ENCODE assay signal across 19 mouse cellular contexts in genomic region chr17:35174201-35174977, GRCm38 (mm10). TPM values are rescaled to one million over a fixed set of nuclear protein-coding genes. Genes with fewer than 3 reads are reported as not detected.
A peak's percentile ranks its signal among the peaks of the same experiment; 100 is the strongest.
DNase-seq lines count a peak whose midpoint lies in the region; ATAC-seq and TF ChIP-seq lines count a peak whose summit lies in the region.
"Had no signal": no experiment of that assay in that cellular context is flagged by ENCODE, and none has a peak within 500 bp of the region (broad histone marks: within the 10 kb centered on the region; RNA-seq: fewer than 3 reads in every experiment).

No protein-coding gene starts in this region.

- H3K27me3 ChIP-seq in embryonic facial prominence, embryonic 12.5 days: no peaks in the 10 kb centered on the region
- H3K27me3 ChIP-seq in embryonic facial prominence, embryonic 10.5 days (replicated peaks; ENCODE audit: low read depth, poor library complexity, severe bottlenecking): no peaks in the 10 kb centered on the region
- H3K27me3 ChIP-seq in megakaryocyte, embryonic 14.5 days (replicated peaks): no peaks in the 10 kb centered on the region
- H3K27me3 ChIP-seq in embryonic facial prominence, embryonic 13.5 days: no peaks in the 10 kb centered on the region
- H3K27me3 ChIP-seq in small intestine, adult 2 months (ENCODE audit: control insufficient read depth, insufficient read depth, low read length): no peaks in the 10 kb centered on the region

- no peak for ATAC-seq in embryonic facial prominence, embryonic 12.5 days (ENCODE audit: insufficient number of reproducible peaks, insufficient read depth, low FRiP score, low TSS enrichment)
- ATAC-seq in megakaryocyte, adult 5-6 weeks (ENCODE audit: poor library complexity, severe bottlenecking): no peak
- no peak for ATAC-seq in embryonic facial prominence, embryonic 13.5 days (ENCODE audit: insufficient number of reproducible peaks, insufficient read depth, low FRiP score, low TSS enrichment, low read depth)
- ATAC-seq: hindbrain, embryonic 16.5 days; midbrain, embryonic 13.5 days had no signal

- no peak for TF ChIP-seq POLR2A in small intestine, adult 2 months (IDR thresholded peaks at IDR 0.05; ENCODE audit: low read depth, low read length)

- H3K36me3 ChIP-seq in embryonic facial prominence, embryonic 12.5 days: no peaks in the 10 kb centered on the region
- H3K36me3 ChIP-seq in embryonic facial prominence, embryonic 10.5 days (replicated peaks): no peaks in the 10 kb centered on the region
- peaks cover 9% of the 10 kb centered on the region for H3K36me3 ChIP-seq in megakaryocyte, embryonic 14.5 days (replicated peaks; ENCODE audit: low read length)
- H3K36me3 ChIP-seq in embryonic facial prominence, embryonic 13.5 days: no peaks in the 10 kb centered on the region
- H3K36me3 ChIP-seq in small intestine, adult 2 months (ENCODE audit: control insufficient read depth, insufficient read depth, low read length): no peaks in the 10 kb centered on the region
- H3K36me3 ChIP-seq: midbrain, embryonic 13.5 days had no signal

- no peak overlapping the region for H3K4me2 ChIP-seq in embryonic facial prominence, embryonic 12.5 days (replicated peaks)
- no peak overlapping the region for H3K4me2 ChIP-seq in embryonic facial prominence, embryonic 13.5 days
- H3K4me2 ChIP-seq: midbrain, embryonic 13.5 days had no signal

- no peaks in the 10 kb centered on the region for H3K9me3 ChIP-seq in embryonic facial prominence, embryonic 12.5 days
- H3K9me3 ChIP-seq in embryonic facial prominence, embryonic 10.5 days: no peaks in the 10 kb centered on the region
- H3K9me3 ChIP-seq in megakaryocyte, embryonic 14.5 days: no peaks in the 10 kb centered on the region
- no peaks in the 10 kb centered on the region for H3K9me3 ChIP-seq in embryonic facial prominence, embryonic 13.5 days
- H3K9me3 ChIP-seq: midbrain, embryonic 13.5 days had no signal

- no peak overlapping the region for H3K4me3 ChIP-seq in embryonic facial prominence, embryonic 12.5 days
- H3K4me3 ChIP-seq in embryonic facial prominence, embryonic 10.5 days: no peak overlapping the region
- H3K4me3 ChIP-seq in megakaryocyte, embryonic 14.5 days (replicated peaks): peak overlapping the region; percentile 19
- no peak overlapping the region for H3K4me3 ChIP-seq in embryonic facial prominence, embryonic 13.5 days
- no peak overlapping the region for H3K4me3 ChIP-seq in small intestine, adult 2 months (ENCODE audit: low read depth, low read length)
- H3K4me3 ChIP-seq: heart, adult 2 months; midbrain, embryonic 13.5 days had no signal

- no peaks in the 10 kb centered on the region for H3K4me1 ChIP-seq in embryonic facial prominence, embryonic 12.5 days
- H3K4me1 ChIP-seq in embryonic facial prominence, embryonic 10.5 days: no peaks in the 10 kb centered on the region
- H3K4me1 ChIP-seq in megakaryocyte, embryonic 14.5 days: peaks cover 52% of the 10 kb centered on the region
- H3K4me1 ChIP-seq in embryonic facial prominence, embryonic 13.5 days: peaks cover 15% of the 10 kb centered on the region
- H3K4me1 ChIP-seq in small intestine, adult 2 months (ENCODE audit: control insufficient read depth, insufficient read depth, insufficient read length, low read length): peaks cover 18% of the 10 kb centered on the region
- H3K4me1 ChIP-seq: midbrain, embryonic 13.5 days had no signal

- no peak for DNase-seq in embryonic facial prominence, embryonic 10.5 days (ENCODE audit: low spot score)
- no peak for DNase-seq in spleen, postnatal 36 days (ENCODE audit: low spot score in 2 of 2)
- DNase-seq in right cerebral cortex, adult 2 months (ENCODE audit: low spot score in 2 of 2): no peak
- DNase-seq: adrenal gland, postnatal 10 days; cerebellum, adult 9-11 months; gastrocnemius, postnatal 10 days; heart, adult 2 months; kidney, postnatal 10 days; lung, postnatal 14 days; right cerebral cortex, postnatal 14 days had no signal

- H3K9ac ChIP-seq in embryonic facial prominence, embryonic 12.5 days: 0 out of 2 replicates have a peak overlapping the region, but pooled peaks have one; percentile 24
- H3K9ac ChIP-seq in embryonic facial prominence, embryonic 13.5 days: 0 out of 2 replicates have a peak overlapping the region, but pooled peaks have one; percentile 49
- H3K9ac ChIP-seq: midbrain, embryonic 13.5 days had no signal

- TF ChIP-seq CTCF in small intestine, adult 2 months (IDR thresholded peaks at IDR 0.05; ENCODE audit: extremely low read depth, insufficient read length, insufficient replicate concordance, low read depth, low read length): no peak

- WGBS in embryonic facial prominence, embryonic 12.5 days: 52% methylated on average over 8 of the region's 8 CpGs
- WGBS in embryonic facial prominence, embryonic 10.5 days: 67% methylated on average over 8 of the region's 8 CpGs
- WGBS in embryonic facial prominence, embryonic 13.5 days: 48% methylated on average over 8 of the region's 8 CpGs
- WGBS in small intestine, adult 2 months: 15% methylated on average over 8 of the region's 8 CpGs

- H3K27ac ChIP-seq in embryonic facial prominence, embryonic 12.5 days: no peak overlapping the region
- no peak overlapping the region for H3K27ac ChIP-seq in embryonic facial prominence, embryonic 10.5 days (replicated peaks)
- H3K27ac ChIP-seq in embryonic facial prominence, embryonic 13.5 days: peak overlapping the region; percentile 39
- peak overlapping the region; percentile 79 for H3K27ac ChIP-seq in small intestine, adult 2 months (ENCODE audit: insufficient read depth, low read depth, low read length)
- H3K27ac ChIP-seq: heart, adult 2 months; midbrain, embryonic 13.5 days had no signal

RNA-seq across cellular contexts. Expression of gene Aif1, which starts 1.5 kb away (rescaled TPM):
- 7.0 and 7.3 TPM in 2 replicates for polyA plus RNA-seq in embryonic facial prominence, embryonic 12.5 days (2016; fragmentation: Nextera tagmentation; extraction: Ambion mirVana)
- 2.9 and 3.9 TPM in 2 replicates for polyA plus RNA-seq in embryonic facial prominence, embryonic 10.5 days (2016; fragmentation: Nextera tagmentation; extraction: Ambion mirVana)
- 2.5 and 22.3 TPM in 2 replicates for polyA plus RNA-seq in megakaryocyte, embryonic 14.5 days (2012; ENCODE audit: insufficient read depth, low replicate concordance)
- 78.7 and 81.4 TPM in 2 replicates for total RNA-seq in megakaryocyte, adult 5-6 weeks (2015)
- total RNA-seq in megakaryocyte, adult 5-6 weeks (2017): 103 and 120 TPM in 2 replicates
- polyA plus RNA-seq in embryonic facial prominence, embryonic 13.5 days (2015; fragmentation: Nextera tagmentation; extraction: Ambion mirVana): 8.1 and 9.8 TPM in 2 replicates
- 0.36 and 1.6 TPM in 2 replicates for polyA plus RNA-seq in small intestine, adult 2 months (2012; rRNA removed)
- total RNA-seq: ES-E14 had no signal

RNA-seq across cellular contexts. Expression of gene Prrc2a, which starts 9.7 kb away (rescaled TPM):
- 225 and 230 TPM in 2 replicates for polyA plus RNA-seq in embryonic facial prominence, embryonic 12.5 days (2016; fragmentation: Nextera tagmentation; extraction: Ambion mirVana)
- 203 and 205 TPM in 2 replicates for polyA plus RNA-seq in embryonic facial prominence, embryonic 10.5 days (2016; fragmentation: Nextera tagmentation; extraction: Ambion mirVana)
- 1,080 and 3,273 TPM in 2 replicates for polyA plus RNA-seq in megakaryocyte, embryonic 14.5 days (2012; ENCODE audit: insufficient read depth, low replicate concordance)
- 144 and 172 TPM in 2 replicates for total RNA-seq in megakaryocyte, adult 5-6 weeks (2015)
- total RNA-seq in megakaryocyte, adult 5-6 weeks (2017): 35.8 and 60.6 TPM in 2 replicates
- 193 and 244 TPM in 2 replicates for polyA plus RNA-seq in embryonic facial prominence, embryonic 13.5 days (2015; fragmentation: Nextera tagmentation; extraction: Ambion mirVana)
- 177 and 352 TPM in 2 replicates for polyA plus RNA-seq in small intestine, adult 2 months (2012; rRNA removed)

RNA-seq across cellular contexts. Expression of gene Lst1, which starts 13.8 kb away (rescaled TPM):
- polyA plus RNA-seq in embryonic facial prominence, embryonic 12.5 days (2016; fragmentation: Nextera tagmentation; extraction: Ambion mirVana): 5.9 and 7.7 TPM in 2 replicates
- 2.6 and 6.9 TPM in 2 replicates for polyA plus RNA-seq in embryonic facial prominence, embryonic 10.5 days (2016; fragmentation: Nextera tagmentation; extraction: Ambion mirVana)
- 5.9 and 24.8 TPM in 2 replicates for polyA plus RNA-seq in megakaryocyte, embryonic 14.5 days (2012; ENCODE audit: insufficient read depth, low replicate concordance)
- 425 and 434 TPM in 2 replicates for total RNA-seq in megakaryocyte, adult 5-6 weeks (2015)
- 495 and 596 TPM in 2 replicates for total RNA-seq in megakaryocyte, adult 5-6 weeks (2017)
- 13.1 and 16.1 TPM in 2 replicates for polyA plus RNA-seq in embryonic facial prominence, embryonic 13.5 days (2015; fragmentation: Nextera tagmentation; extraction: Ambion mirVana)
- 11.5 and 18.8 TPM in 2 replicates for polyA plus RNA-seq in small intestine, adult 2 months (2012; rRNA removed)

RNA-seq across cellular contexts. Expression of gene Ltb, which starts 19.9 kb away (rescaled TPM):
- polyA plus RNA-seq in embryonic facial prominence, embryonic 12.5 days (2016; fragmentation: Nextera tagmentation; extraction: Ambion mirVana): 0.95 and 0.98 TPM in 2 replicates
- polyA plus RNA-seq in embryonic facial prominence, embryonic 10.5 days (2016; fragmentation: Nextera tagmentation; extraction: Ambion mirVana): 0.16 and 0.34 TPM in 2 replicates
- polyA plus RNA-seq in megakaryocyte, embryonic 14.5 days (2012; ENCODE audit: insufficient read depth, low replicate concordance): 12.1 TPM in 1 of 2 replicates, not detected in the other
- total RNA-seq in megakaryocyte, adult 5-6 weeks (2015): 11.7 and 13.3 TPM in 2 replicates
- total RNA-seq in megakaryocyte, adult 5-6 weeks (2017): 7.3 and 11.2 TPM in 2 replicates
- polyA plus RNA-seq in embryonic facial prominence, embryonic 13.5 days (2015; fragmentation: Nextera tagmentation; extraction: Ambion mirVana): 1.8 and 2.1 TPM in 2 replicates
- polyA plus RNA-seq in small intestine, adult 2 months (2012; rRNA removed): 26.2 and 32.9 TPM in 2 replicates

RNA-seq across cellular contexts. Expression of gene Tnf, which starts 27.4 kb away (rescaled TPM):
- 0.15 and 0.25 TPM in 2 replicates for polyA plus RNA-seq in embryonic facial prominence, embryonic 12.5 days (2016; fragmentation: Nextera tagmentation; extraction: Ambion mirVana)
- polyA plus RNA-seq in embryonic facial prominence, embryonic 10.5 days (2016; fragmentation: Nextera tagmentation; extraction: Ambion mirVana): not detected in 2 replicates
- polyA plus RNA-seq in megakaryocyte, embryonic 14.5 days (2012; ENCODE audit: insufficient read depth, low replicate concordance): 2.9 and 3.5 TPM in 2 replicates
- total RNA-seq in megakaryocyte, adult 5-6 weeks (2015): 33.1 and 34.6 TPM in 2 replicates
- total RNA-seq in megakaryocyte, adult 5-6 weeks (2017): 28.2 and 30.0 TPM in 2 replicates
- 0.37 TPM in 1 of 2 replicates, not detected in the other for polyA plus RNA-seq in embryonic facial prominence, embryonic 13.5 days (2015; fragmentation: Nextera tagmentation; extraction: Ambion mirVana)
- 0.94 and 1.8 TPM in 2 replicates for polyA plus RNA-seq in small intestine, adult 2 months (2012; rRNA removed)
- total RNA-seq: layer of hippocampus, postnatal 10 days had no signal
- polyA plus RNA-seq: hindbrain, embryonic 16.5 days; midbrain, embryonic 13.5 days had no signal

Comparison
In these comparisons a context has a peak if more than half of its experiments do, and no peak if none do; other contexts are left out.
1. H3K27ac ChIP-seq: peak in embryonic facial prominence, embryonic 13.5 days (single experiment) and small intestine, adult 2 months (single experiment); none in embryonic facial prominence, embryonic 12.5 days (single experiment) and embryonic facial prominence, embryonic 10.5 days (single experiment).